Mouse (Mus musculus) neutrophil, adult 83 days (primary cell): ENCODE results near the gene Stambp. TPM values are rescaled to one million over a fixed set of nuclear protein-coding genes. Genes with fewer than 3 reads are reported as not detected.

Experiments
- total RNA-seq, 2 experiments: library from RNA; stranded (reverse); gene quantifications; one replicate each; pipeline ENCODE4 v1.2.4; 2023

Stambp gene
- 10 to 100 TPM; 20.9 to 21.2 TPM for total RNA-seq

DNA sequence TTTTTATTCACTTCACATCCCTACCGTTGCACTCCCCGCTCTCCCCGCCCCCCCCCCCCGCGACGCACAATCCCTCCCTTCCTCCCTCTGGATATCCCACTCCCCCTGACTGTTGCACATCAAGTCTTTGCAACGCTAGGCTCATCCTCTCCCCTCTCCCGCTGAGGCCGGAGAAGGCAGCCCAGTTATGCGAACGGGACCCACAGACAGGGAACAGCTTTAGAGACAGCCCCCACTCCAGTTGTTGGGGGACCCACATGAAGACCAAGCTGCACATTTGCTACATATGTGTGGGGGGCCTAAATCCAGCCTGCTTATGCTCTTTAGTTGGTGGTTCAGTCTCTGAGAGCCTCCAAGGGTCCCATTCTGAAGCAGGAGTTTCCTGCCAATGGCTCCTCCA, at the start of gene Stambp:
TSS of gene Stambp (minus strand) at position 59 of the 400 bp plus-strand sequence.

GRCm38 (mm10) chr6:83536028-83536794, 36.3 kb downstream of the Stambp start, which contains the start of gene Actg2:
Gene Actg2 (minus strand): TSS chr6:83536265.

DNA sequence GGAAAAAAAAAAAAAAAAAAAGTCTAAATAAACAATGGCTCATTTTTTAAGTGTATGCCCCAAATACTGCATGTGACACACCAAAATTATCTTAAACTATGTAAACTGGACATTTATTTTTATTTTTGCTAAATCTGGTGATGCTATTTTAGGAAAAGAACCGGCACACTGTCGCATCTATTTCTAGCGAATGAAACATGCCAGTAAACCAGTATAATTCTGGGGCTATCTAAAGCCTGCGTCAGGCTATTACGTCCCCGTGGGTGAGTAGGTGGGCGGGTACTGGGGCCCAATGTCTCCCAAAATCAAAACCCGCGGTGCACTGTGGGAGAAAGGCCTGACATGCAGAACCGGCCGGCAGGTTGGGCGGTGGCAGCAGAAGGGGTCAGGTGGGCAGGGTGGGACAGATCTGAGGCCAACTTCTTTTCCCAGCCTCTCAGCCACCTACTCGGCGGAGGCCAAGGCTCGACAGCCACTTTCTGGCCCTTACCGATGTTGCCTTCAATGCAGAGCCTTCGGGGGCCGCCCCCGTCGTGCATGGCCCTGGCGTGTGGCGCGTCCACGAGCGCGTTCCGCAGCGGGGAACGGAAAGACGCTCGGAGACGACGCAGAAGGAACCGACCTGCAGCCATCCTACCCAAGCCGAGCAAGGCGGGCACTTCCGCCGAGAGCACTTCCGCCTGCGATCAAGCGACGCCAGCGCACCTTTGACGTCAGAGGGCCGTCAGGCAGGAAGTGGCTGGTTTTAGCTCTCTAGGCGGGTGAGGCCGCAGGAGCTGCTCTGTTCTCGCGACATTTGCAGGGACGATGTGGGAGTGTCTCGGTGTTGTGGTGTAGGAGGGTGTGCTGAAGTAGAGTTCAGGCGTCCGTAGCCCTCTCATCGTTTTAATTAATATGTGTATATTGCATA, 66.0 kb downstream of the Stambp start, which contains the start of gene Dguok:
TSS of gene Dguok (minus strand) at position 712 of the 910 bp plus-strand sequence.

Other genes starting within 250 kb of the Stambp start
- gene Mthfd2, start 246.8 kb downstream of the Stambp start, total RNA-seq, result 10 to 100 TPM; 21.3 to 24.8 TPM
- 100 to 1,000 TPM; 133 to 139 TPM for gene Mob1a, start 246.7 kb downstream of the Stambp start, total RNA-seq
- 10 to 100 TPM; 17.5 to 22.0 TPM for gene Bola3, start 223.6 kb downstream of the Stambp start, total RNA-seq
- 10 to 100 TPM; 66.0 to 71.4 TPM for gene Tet3, start 113.6 kb downstream of the Stambp start, total RNA-seq
- 10 to 100 TPM; 16.5 to 20.4 TPM for gene Dguok, start 65.8 kb downstream of the Stambp start, total RNA-seq
- gene Actg2, start 36.5 kb downstream of the Stambp start, total RNA-seq, result not detected
- not detected for gene Clec4f, start 83.5 kb upstream of the Stambp start, total RNA-seq
- not detected for gene Cd207, start 105.1 kb upstream of the Stambp start, total RNA-seq
- not detected for gene Vax2, start 138.5 kb upstream of the Stambp start, total RNA-seq
- not detected for gene Atp6v1b1, start 170.3 kb upstream of the Stambp start, total RNA-seq
- not detected for gene Ankrd53, start 189.9 kb upstream of the Stambp start, total RNA-seq
- gene Tex261, start 203.1 kb upstream of the Stambp start, total RNA-seq, result 10 to 100 TPM; 39.9 to 57.4 TPM
- gene Nagk, start 222.3 kb upstream of the Stambp start, total RNA-seq, result 10 to 100 TPM; 16.3 to 18.2 TPM